Mouse (Mus musculus) kidney, postnatal 36 days (tissue): ENCODE measurements around the gene Dcn.

ENCODE experiments used
- DNase-seq, 2 experiments: peaks; one replicate each; pipeline ENCODE4 v3.0.0; 2021 to 2022; ENCODE audit warnings: mixed read lengths in 2 of 2

The Dcn gene

DNA sequence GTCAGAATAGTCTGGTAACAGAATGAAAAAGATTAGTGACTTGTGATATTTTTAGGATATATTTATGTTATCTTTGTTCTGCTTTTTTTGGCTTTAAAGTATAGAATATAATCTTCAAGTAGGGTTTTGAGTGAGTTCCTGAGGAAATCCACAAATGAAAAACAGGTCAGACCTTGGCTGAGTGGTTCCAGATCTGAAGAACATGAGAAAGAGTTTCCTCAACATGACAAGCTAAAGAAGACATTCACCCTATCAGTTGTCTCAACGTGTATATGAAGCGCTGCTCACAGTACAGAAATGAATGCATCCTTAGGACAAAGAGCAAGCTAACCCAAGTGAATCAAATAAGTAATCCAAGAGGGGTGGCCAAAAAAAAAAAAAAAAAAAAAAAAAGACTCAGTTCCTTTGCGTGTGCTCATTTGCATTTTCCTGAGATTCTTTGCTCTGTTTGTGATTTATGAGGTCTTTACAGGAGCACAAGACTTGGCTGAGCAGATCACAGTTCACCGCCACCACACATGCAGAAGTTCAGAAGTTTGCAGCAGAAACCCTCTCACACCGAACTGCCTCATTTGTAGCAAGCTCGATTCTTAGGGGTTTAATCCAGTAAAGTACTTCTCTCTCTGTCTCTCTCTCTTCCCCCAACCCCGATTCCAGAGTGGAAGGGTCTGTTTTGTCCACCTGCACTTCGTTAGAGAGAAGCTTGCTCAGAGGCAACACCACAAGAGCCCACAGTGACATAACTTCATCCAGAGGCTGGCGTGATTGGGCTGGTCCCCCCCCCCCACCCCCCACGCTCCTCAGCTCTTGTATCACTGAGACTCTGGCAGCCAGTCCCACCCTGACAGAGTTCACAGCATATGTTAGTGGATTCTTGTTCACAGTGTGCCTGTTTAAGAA, 85.8 kb downstream of the Dcn start, which contains the start of gene Lum:
Gene Lum, plus strand, starts transcription at position 172 of the 900 bp plus-strand sequence.
- no peak for DNase-seq

GRCm38 (mm10) chr10:97567489-97568135, 88.2 kb downstream of the Dcn start:
- peak in 1 of 2 experiments; percentile 54 for DNase-seq
